Mouse (Mus musculus) right cerebral cortex, postnatal 36 days (tissue): ENCODE data around the gene Sgip1.

Source experiments
- DNase-seq, 2 experiments: peaks; one replicate each; pipeline ENCODE4 v3.0.0; 2022; ENCODE audit warnings: low spot score in 2 of 2, mixed read lengths in 1 of 2

The Sgip1 gene

DNA sequence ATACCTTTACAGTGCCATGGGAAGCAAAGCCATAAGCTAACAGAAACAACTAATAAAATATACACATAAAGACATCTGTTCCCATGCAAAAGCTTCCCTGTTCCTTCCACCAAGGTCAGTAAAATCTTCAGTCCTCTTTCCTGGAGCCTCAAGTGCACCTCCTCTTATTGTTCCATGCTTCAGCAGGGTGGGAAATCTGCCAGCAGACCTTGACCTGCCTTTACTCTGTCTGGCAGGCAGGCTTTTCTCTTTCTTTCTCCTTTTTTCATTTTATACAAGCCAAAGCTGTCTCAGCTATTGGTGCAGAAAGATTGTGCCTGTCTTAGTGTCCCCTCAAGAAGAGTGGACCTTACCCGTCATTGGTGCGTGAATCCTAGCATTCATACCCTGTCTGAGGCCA lies 154.8 kb downstream of the Sgip1 start:
- no peak for DNase-seq

DNA sequence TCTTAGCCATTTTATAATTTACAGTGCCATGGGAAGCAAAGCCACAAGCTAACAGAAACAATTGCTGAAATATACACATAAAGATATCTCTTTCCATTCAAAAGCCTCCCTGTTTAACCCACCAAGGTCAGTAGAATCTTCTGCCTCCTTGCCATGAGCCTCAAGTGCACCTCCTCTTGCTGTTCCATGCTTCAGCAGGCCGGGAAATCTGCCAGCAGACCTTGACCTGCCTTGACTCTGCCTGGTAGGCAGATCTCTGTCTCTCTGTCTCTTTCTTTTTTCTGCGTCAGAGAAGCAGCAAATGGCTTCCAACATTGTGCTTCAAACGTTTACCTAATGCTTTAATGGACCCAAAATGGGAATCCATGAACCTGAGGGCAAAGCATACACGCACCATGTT lies 157.9 kb downstream of the Sgip1 start:
- no peak for DNase-seq

DNA sequence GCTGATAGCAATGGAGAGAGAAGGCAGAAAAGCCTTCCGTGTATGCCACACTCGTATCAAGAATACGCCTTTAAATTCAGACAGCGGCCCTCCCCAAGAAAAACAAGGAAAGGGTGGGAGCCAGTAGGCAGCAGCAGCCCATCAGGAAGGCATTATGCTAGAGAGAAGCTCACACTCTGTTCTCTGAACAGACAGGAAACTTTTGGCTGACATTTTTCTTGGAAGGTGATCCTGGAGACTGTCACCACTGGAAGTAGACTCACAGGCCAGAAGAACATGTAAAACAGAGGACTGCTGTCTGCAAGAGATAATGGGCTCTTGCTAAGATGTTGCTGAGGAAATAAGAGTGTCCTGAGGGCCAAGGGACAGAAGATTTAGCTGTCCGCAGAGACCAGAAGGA lies 158.6 kb downstream of the Sgip1 start:
- no peak for DNase-seq

DNA sequence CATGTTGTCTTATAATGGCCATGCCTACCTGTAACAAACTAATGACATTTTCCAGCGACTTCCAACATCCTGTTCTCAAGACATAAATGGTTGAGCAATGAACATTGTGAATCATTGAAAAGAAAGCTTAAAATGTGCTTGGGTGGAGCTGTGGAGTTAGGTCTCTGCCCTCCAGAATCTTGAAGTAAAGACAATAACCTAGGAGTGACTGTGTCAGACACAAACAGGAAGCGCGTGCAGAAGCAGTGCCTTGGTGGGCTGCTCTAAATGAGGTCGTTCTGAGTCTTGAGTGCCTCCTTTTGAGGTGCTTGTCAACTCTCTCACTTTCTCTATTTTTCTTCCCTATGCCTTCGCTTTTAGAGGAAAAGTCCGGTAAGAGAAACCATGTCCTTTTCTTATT lies 159.1 kb downstream of the Sgip1 start:
- DNase-seq, result no peak

DNA sequence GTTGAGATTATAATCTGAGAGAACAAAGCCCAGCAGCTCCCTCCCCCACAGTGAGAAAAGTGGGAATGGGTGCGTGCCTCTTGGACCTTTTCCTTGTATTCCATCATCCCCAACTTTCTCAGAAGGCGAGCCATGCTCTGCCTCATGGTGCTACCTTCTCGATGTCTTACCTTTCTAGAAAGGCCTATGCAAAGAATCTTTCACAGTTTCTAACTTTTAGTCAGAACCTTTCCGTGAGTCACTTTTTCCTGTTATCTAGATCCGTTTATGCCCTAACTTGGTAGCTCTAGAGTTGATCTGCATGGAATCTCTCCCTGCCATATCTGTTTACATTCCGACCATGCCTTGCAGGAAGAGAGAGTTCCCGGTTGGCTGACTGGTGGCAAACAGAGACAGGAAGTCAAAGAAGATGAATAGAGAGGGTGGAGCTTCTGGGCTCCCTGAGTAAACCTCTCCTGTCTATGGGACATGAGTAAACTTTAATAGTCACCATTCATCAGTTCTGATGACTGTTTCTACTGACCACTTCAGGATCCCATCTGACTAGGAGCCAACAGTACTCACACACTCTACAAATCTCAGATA lies 166.8 kb downstream of the Sgip1 start:
- DNase-seq, result no peak

DNA sequence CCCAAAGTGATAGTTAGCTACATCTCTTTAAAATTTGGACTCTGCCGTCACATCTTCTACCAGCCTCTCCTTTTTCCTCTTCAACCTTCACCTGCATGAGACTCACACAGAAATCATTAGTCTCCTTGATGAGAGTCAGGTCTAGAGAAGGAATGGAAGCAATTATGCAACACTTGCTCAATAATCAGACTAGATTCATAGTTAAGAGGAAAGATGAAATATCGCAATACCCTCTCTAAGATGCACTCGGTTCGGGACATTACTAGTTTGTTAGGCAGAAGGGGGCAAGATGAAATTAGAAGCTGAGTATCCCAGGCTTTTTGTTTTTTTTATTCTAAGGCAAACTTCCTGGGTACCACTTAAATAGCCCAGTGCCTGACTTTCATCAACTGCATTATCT lies 169.1 kb downstream of the Sgip1 start:
- DNase-seq, result no peak

DNA sequence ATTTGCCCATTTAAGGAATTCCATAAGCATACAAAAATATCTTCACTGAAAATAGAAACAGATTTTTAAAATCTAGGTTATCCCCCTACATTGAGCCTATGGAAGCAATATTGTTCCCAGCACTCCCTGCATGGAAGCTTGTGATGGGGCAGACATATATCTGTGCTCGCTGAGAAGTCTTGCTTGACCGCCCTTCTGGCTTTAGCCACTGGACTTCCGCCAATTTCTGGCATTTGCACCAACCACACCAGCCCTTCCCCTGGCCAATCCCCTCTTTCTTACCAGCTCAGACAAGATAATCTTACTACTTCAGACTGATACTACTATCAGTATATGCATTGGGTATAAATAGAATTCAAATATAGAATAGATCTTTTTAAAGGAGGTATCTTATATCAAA lies 172.1 kb downstream of the Sgip1 start:
- no peak for DNase-seq

DNA sequence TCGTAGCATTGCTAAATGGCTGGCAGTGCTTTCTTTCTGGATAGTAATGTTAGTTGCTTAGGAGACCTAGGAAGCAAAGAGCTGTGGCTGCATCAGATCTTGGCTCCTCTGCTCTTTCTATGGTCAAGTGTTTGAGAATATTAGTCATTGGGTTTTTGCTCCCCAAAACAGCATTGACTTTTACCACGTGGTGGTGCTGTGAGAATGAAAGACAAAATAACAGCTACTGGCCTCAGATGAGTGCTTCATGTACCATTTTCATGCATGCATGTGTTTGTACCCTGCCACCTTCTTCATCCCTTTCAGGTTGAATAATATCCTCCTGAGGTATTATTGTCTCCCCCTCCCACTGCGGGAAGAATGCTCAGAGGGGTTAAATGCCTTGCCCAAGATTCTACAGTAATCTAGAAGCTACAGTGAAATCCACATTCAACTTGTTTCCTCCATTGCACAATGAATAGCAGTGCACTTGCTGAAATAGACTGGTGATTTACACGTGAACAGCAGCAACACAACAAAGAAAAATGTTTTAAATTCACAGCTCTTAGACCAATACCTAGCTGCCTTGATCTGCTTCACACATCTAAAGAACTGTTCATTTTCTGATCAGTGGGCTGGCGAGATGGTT lies 172.7 kb downstream of the Sgip1 start:
- DNase-seq, result no peak

DNA sequence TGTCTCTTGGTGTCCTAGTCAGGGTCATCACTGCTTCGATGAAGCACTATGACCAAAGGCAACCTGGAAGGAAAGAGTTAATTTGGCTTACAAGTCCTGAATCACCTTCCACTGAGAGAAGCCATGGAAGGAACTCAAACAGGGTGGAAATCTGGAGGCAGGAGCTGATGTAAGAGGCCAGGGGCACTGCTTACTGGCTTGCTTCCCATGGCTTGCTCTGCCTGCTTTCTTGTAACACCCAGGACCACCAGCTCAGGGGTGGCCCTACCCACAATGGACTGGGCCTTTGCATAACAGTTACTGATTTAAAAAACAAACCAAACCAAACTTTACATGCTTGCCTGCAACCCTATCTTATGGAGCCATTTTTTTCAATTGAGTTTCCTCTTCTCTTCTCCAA lies 177.1 kb downstream of the Sgip1 start:
- no peak for DNase-seq

DNA sequence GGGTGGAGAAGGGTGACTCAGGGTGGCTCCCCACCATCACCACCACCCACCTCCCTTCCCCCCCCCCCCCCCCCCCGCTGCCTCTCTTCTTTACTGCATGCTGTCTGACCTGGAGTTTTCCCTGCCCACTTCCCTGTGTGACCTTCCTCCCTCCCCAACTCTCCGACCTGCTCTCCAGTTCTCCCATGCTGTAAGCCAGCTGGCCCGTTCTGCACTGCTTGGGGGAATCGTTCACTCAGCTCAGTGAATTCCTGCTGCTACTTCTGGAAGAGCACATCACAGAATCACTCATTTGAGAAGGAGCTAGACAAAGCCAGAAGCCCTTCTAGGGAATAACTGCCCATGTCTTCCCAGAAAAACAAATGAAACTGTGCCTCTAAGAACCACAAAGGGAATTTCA lies 188.4 kb downstream of the Sgip1 start:
- DNase-seq, result no peak

DNA sequence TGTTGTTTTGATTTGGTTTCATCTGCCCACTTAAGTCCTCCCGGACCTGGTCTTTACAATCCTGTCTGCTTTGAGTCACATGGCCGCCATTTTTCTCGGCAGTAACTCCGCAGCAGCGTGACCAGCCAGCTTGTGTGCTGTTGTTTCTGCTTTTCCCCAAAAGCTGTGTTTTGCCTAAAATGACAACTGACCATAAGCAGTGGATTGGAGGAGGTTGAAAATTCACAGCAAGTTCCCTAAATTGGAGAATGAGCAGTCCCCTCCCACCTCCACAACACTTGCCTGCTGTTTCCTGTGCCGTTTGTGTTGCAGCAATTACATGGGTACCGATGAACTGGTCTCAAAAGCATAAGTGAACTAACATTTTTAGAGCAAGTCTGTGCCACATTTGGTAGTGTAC lies 189.6 kb downstream of the Sgip1 start:
- DNase-seq, result peak in 1 of 2 experiments; percentile 22

DNA sequence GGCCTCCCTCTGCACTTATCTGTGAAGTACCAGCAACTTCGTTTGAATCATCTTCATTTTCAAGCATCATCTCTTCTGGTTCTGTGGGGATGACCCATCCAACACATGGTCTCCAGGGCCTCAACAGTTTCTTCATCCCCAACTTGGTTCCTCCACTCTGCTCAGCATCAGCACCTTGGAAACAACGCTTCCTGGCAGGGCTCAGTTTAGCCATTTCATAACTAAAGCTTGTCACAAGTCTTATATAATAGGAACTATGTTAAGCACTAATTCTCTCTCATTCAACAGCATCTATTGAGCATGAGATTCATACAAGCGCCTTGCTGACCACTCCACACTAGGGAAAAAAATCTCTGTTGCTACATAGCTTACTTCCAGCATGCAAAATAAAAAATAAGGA lies 199.2 kb downstream of the Sgip1 start:
- no peak for DNase-seq

DNA sequence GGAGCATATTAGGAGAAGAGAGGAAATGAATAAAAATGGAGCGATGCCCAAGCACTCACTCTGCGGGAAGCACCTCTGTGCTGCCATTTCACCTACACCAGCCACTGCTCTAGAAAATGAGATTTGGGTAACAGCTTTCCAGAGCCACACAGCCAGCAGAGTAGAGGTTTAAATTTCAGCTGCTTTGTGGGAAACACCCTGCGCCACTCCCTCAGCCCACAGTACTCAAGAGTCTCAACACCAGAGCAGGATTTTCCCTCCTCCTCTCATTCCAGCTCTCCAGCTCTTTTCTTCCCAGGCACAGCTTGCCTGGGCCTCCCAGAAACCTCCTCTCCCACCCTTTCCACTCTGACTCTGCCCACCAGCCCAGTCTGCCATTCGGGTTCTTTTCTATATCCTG lies 199.6 kb downstream of the Sgip1 start:
- DNase-seq, result peak; percentile 16 to 34

DNA sequence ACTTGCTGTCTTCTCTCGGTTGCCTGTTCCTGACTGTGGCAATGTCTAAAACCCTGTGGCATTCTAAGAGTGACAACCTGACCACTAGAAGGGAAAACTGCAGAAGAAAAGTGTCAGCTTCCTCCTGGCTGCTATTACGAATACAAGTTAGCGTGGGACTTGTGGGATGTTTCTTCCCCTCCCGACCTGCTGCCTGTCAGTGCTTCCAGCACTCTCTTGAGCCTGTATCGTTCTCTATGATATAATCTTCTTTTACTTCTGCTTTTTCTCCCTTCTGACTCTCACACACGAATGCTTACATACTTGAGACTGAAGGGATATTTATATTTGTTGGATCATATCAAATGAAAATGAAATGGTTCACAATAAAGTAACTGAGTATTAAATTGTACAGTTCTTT lies 203.2 kb downstream of the Sgip1 start:
- no peak for DNase-seq

DNA sequence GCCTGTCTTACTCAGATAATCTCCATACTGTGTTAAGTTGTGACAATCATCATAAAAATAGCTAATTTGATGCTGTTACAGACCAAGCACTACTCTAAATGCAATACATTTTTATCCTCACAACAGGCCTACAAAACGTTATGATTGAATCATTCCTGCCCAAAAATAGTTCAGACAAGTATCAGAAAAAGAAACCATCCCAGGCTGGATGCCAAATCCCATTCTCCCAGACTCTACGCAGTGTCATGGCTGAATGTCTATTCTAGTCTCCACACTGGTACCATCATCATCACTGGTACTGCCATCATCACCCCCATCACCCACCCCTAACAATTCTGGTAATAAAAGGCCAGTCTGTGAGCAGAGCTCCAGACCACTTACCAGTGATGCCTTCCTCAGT lies 211.4 kb downstream of the Sgip1 start:
- no peak for DNase-seq

DNA sequence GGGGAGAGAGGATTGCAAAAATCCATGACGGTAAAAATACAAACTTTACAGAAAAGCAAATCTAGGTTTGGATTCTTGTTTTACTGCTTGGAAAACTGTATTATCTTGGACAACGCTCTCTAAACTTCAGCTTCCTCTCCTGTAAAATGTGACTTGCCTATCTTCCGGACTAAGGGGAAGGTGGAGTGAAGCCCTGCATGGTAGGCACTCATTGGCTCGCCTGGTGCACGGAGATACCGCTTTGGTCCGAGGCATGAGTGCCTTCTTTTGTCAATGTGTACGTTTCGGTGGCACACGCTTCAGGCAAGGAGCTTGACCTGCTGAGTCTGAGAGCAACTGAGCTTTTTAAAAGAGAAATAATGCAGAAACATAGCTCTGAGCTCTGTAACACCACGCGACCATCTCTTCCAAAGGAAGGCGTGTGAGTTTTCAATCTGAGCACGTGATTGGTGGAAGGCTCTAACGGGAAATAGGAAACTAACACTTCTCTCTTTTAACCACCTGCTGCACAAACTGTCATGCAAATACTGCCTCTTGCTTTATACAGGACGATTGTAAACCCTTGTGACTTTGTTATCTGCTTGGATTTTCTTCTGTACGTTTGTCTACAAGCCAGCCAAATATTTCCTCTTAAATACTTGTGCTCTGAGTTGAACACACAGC lies 214.3 kb downstream of the Sgip1 start:
- DNase-seq, result no peak

DNA sequence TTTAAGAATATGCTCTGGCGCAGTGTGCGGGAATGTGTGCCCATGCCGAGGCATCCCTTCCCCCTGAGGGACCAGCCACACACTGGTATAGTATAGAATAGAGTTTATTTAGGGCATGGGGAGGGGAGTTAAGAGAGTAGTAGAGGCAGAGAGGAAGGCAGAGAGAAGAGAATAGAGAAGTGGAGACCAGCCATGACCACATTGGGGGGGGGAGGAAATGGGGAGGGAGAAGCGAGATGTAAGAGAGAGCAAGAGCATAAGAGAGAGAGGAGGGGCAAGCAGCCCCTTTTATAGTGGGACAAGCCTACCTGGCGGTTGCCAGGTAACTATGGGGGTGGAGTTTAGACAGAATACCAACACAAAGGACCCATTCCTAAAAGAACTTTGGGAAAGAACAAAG lies 218.3 kb downstream of the Sgip1 start:
- DNase-seq, result no peak

DNA sequence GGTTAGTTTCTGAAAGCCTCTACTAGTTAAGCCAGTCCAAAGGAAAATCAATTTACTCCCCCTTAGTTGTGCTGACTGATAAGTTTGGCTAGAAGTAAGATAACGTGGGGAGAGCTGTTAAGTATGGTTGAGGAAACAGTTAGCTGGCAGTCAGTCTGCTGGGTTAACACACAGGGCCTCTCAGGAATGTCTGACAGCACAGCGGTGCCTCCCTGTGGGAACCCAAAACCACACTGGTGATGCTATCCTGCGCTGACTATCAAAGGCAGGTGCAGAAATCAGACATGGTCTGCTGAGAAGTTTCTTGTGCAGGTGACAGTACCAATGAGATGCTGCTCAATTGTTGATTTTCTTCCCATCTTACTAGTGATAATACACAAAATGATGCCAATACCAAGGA lies 223.1 kb downstream of the Sgip1 start:
- no peak for DNase-seq

DNA sequence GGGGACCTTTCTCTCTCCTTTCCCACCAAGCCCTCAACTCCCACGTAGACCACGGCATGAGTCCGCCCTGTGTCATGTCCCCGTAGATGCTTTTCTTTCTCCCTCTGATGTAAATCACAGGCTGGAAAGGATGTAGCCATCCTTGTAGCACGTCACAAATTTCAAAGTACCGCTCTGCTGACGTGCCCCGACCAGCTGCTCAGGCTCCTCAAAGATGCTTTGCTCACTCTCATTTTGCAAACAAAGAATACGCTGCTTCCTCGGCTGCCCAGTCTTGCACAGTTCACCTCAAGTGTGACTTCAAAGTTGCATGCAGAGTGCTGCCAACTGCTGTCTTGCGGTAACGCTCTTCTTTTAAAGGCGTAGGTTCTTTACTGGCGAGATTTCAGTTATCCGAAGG lies 226.7 kb downstream of the Sgip1 start:
- no peak for DNase-seq

DNA sequence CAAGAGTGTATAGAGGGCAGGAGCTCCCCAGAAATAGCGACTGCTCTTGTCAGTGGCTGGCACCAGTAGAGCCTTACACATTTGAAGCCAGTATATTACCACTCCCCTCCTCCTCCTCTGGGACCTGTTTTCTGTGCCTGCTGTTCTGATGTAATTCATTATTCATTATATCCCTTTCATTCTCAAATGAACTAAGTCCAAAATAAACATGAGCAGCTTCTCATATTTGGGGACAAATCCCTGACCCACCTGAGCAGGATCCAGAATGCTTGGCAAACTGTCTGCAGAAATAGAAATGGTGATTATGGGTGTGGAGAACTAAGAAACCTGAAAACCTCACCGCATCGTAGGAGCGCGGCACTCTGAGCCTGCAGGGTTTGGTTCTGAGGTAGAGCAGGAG lies 228.5 kb downstream of the Sgip1 start:
- DNase-seq, result no peak

DNA sequence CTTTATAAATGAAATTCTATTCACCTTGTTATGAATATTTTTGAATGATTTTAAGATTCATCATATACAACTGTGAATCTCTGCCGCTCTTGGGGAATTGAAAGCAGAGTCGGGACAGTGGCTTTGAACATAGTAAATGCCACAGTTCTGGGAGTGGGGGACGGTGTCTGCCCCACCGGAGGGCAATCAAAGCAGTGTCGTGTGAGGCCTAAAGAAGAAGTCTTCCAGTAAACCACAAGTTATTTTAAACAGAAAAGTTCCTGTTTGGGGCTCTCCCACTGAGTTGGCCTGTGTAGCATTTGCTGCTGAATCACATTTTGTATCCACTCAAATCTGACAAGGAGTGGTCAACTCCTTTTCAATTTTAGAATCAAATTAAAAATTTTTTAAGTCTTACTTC lies 230.1 kb downstream of the Sgip1 start:
- DNase-seq, result no peak

DNA sequence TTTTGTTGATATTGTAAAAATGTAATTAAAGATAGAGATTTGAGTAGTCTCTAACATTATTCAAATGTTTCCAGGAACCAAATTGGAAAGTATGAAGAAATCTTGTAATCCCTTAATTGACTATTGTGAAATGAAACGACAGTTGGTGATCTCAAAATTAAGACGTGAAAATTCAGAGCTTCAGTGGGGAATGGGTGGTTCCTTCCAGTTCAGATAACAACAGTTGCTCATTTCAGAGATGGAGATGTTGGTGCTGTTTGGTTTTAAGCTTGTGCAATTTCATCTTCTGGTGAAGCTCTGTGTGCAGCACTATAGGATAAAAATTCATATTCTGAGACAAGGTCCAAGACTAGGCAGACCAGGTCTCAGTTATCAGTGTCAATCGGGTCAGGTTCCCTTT lies 231.0 kb downstream of the Sgip1 start:
- DNase-seq, result no peak

DNA sequence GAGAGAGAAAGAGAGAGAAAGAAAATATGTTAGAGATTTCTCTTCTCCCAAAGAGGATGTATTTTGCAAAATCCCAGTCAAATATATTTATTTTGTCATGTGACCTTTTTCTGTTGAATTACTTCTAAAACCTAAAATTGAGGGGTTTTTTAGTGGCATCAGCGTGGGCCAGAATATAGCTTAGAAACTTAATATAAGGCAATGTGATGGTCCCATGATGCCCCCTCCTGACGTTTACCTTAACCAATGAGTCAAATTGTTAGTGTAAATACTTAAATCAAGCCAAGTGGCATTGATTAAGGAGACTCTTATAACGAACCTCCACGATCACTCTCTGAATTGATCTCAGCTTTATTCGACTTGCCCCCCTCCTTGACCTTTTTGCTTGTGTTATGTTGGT lies 233.1 kb downstream of the Sgip1 start:
- no peak for DNase-seq
